Mouse (Mus musculus) kidney, postnatal 25 days (tissue): ENCODE measurements at regions not wholly inside any gene's neighbourhood (a gene's known extent, or its start where the extent isn't known, plus 50 kb on each side); places are given as distances from the start of the nearest gene placed in this dataset.
A peak's percentile ranks its signal among the peaks of the same experiment; 100 is the strongest.

Source experiments
- DNase-seq, 2 experiments: peaks; one replicate each; pipeline ENCODE4 v3.0.0; 2021; ENCODE audit warnings: mixed read lengths in 2 of 2

- DNase-seq: peak; percentile 86
Observed at GRCm38 (mm10) chr3:38254896-38255295, 229.7 kb downstream of the Ankrd50 start.

DNA sequence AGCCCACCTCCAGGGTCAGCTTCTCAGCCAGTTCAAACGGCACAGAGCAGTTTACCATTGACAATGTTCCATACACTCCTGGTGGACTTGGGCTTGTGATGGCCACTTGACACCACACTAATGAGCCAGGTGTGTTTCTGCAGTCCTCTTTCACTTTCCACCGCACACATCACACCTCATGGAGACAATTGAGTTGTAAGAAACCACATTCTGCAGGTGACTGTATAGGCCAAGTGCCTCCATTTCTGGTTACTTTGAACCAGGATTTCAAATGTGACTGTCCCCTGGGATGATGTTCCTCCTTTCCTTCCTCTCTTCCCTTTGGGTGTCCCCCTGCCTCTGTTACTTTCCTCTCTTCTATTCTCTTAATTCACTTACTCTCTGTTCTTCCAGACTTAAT, 233.1 kb downstream of the Ankrd50 start:
- DNase-seq: no peak

- no peak for DNase-seq
Observed at GRCm38 (mm10) chr3:38250552-38250951, 234.1 kb downstream of the Ankrd50 start.

GRCm38 (mm10) chr3:38248941-38249340, 235.7 kb downstream of the Ankrd50 start:
- DNase-seq: no peak

GRCm38 (mm10) chr3:38246439-38246838, 238.2 kb downstream of the Ankrd50 start:
- no peak for DNase-seq

- DNase-seq: no peak
Observed at GRCm38 (mm10) chr3:38243209-38243608, 241.4 kb downstream of the Ankrd50 start.

- no peak for DNase-seq
Observed at GRCm38 (mm10) chr3:38237616-38238015, 247.0 kb downstream of the Ankrd50 start.

DNA sequence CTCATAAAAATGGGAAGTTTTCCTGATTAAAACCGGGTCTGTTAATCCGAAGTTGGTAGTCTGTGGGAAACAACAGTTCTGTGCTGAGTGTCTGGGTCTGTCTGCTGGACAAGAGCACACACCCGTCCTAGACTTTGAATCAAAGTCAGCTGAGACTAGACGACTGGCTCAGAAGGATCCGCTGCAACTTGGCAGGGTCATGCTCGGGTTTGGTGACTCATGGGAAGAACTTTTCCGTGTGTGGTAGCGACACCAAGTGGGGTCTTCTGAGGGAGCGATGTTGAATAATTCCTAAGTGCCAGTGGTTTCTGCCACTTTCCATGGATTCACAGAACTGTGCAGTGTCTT, 248.9 kb downstream of the Ankrd50 start:
- DNase-seq: no peak

DNA sequence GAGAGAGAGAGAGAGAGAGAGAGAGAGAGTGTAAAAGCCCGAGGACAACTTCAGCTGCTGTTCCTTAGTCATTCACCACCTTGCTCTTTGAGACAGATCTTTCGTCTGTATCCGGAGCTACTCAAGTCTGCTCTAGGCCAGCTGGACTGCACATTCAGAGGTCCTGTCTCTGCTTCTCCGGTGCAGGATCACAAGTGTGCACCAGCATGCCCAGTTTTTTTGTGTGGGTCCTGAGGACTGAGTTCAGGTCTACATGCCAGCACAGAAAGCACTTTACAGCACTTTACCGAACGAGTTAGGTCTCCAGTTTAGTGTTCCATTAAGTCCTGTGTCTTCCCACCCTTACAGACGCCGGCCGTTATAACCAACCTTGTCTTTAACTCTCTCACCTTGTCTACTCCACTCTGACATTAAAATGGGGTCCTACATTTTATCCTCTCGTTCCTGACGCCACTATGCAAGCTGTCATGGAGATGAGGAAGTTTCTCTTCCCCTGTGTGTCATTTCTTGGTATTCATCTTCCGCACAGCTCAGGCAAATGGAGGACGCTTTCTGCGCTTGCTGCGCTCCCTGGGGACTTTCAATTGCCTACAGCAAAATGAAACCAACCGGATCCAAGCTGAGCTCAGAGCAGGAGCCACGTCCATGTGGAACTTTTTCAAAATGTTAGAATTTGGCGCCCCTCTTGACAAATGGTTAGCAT, 249.5 kb downstream of the Ankrd50 start:
- no peak for DNase-seq

DNA sequence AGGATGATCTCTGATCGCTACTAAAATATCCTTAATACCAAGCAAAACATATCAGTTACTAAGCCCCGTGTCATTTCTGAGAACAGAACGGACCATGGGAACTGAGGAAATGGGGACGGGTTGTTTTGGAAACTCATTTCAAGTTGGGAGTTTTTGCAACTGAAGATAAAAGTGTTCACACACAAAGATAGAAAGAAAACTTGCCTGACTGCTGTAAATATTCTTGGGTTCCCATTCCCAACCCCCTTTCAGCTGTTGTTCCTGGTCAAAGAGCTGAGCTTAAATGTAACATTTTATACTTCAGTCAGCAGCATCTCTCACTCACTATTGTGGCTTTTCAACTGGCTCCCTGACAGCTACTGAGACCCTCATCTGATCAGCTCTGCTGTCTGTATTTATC, 250.1 kb downstream of the Ankrd50 start:
- DNase-seq: no peak

GRCm38 (mm10) chr3:38234006-38234405, 250.6 kb downstream of the Ankrd50 start:
- no peak for DNase-seq

DNA sequence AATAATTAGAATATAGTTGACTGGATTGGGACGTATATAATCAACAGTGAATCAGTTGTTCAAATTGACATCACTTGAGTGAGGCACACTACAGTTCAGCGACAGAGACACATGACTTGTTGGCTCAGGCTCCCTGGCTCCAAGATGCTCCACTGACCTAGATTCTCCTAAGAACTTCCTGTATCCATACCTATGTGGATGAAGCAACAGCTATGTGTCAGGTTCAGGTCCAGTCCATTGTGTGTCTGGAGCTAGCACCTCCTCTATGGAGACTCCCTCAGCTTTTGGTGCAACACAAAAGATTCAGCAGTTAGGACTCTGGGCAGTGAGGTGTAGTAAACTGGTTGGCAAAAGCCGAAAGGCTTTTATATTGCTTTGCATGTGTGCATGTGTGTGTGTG, 251.6 kb downstream of the Ankrd50 start:
- no peak for DNase-seq

- peak; percentile 60 to 67 for DNase-seq
Observed at GRCm38 (mm10) chr3:38232111-38233076, 252.2 kb downstream of the Ankrd50 start.

- no peak for DNase-seq
Observed at GRCm38 (mm10) chr3:38231506-38231905, 253.1 kb downstream of the Ankrd50 start.

- DNase-seq: no peak
Observed at GRCm38 (mm10) chr3:38230796-38231195, 253.8 kb downstream of the Ankrd50 start.

DNA sequence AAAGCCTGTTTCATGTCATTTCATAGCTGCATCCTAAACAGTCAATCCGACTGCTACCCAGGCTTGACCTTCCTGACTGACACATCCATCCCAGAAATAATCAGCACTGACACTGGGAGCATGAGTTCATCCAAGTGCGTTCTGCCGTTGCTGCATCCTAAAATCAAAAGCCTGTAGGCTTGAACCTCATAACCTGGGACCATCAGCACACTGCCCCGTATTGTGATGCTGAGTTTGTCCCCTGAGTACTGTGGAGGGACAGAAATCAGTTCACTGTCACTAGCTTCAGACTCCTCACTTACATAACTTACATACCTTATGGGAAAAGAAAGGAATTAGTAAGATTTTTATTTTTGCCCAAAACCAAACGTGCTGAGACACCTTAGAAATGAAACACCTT, 255.0 kb downstream of the Ankrd50 start:
- no peak for DNase-seq

GRCm38 (mm10) chr3:38229051-38229450, 255.6 kb downstream of the Ankrd50 start:
- DNase-seq: no peak

DNA sequence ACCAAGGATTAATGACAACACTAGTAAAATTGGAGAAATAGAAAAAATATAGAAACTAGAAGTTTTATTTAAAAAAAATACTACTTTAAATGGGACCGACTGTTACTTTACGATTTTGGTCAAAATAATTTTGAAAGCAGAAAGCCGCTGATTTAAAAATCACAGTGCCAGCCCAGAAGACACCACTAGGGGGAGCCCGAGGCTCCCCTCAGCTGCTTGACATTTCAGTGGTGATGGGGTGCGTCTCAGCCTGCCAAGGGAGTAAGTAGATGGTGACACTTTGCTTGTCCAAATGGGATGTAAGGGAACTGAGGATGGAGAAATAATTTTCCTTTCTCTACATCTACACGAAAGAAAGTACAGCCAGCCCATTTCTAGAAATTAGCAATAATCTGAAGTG, 257.0 kb downstream of the Ankrd50 start:
- peak; percentile 63 to 76 for DNase-seq

- no peak for DNase-seq
Observed at GRCm38 (mm10) chr3:38227121-38227520, 257.5 kb downstream of the Ankrd50 start.

DNA sequence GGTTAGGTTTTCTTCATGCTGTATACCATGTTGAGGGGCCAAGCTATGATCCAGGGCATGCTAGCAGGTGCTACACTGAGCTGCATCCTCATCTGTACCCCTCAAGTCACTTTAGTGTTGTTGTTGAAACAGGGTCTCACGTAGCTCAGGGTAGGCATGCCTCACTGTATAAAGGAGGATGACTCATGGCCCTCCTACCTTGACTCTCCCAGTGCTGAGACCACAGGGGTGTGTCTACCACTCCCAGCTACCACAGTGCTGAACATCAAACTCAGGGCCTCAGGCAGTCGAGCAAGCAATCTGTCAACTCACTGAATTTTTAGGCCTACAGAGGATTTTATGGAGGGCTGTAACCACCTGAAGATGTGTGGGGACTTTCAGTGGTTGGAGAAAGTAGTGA, 258.5 kb downstream of the Ankrd50 start:
- no peak for DNase-seq

DNA sequence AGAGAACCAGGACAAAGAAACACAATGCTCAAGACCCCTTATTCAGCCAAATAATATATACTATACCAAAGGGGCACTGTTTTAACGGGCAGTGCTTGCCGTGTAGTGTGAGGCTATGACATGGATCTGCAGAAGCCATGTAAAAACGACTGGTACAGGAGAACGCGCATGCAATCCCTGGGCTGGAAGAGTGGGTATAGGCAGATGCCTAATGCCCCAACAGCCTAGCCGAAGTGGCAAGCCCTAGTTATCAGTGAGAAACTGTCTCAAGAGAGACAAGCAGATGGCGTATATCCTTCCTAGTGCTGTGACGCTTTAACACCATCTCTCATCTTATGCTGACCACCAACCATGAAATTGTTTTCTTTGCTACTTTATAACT, 262.8 kb downstream of the Ankrd50 start:
- DNase-seq: no peak

DNA sequence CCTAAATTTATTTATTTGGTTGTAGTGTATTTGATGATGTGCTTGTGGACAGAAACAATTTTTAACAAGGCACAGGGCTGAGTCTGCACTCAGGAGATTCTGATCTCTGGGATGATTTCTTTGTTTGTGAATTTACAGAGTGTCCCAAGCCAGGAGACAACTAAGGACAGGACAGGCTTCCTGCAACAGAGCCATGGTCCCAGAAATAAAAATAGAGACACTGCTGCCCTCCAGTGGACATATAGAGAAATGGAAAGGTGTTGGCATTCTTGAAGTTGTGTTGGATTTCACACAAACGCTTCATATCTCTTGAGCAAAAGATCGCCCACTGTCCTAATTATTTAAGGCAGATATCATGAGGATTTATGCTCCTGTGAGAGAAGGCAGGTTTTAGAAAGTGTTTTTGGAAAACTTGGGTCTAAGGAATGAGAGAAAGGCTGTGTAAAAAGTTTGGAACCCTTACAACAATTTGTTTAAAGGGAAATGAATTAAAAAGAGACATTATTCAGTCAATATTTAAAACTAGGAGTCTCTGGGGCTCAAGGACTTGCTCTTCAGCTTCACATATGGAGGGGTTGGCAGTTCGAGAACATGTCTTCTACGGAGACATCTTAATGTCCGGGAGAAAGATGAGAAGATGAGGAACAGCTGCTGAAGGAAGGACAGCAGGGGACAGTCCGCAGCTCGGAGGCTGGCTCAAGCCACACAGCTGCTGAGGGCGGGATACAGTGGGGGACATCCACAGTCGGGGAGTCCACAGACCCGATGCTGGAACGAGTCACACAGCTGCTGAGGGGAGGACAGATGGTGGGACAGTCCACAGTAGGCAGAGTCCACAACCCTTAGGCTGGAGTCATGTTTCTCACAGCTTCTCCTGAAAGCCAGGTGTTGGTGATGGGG, 263.5 kb downstream of the Ankrd50 start:
- DNase-seq: peak; percentile 35 to 69

- DNase-seq: no peak
Observed at GRCm38 (mm10) chr3:38209081-38209480, 275.6 kb downstream of the Ankrd50 start.
